Mouse (Mus musculus): ENCODE measurements around the gene Hist1h1t. TPM values are rescaled to one million over a fixed set of nuclear protein-coding genes. Genes with fewer than 3 reads are reported as not detected.
A peak's percentile ranks its signal among the peaks of the same experiment; 100 is the strongest.
"Not testable (repeated sequence)": the region's sequence is repeated elsewhere in the genome, so short reads cannot be mapped to it uniquely, and the experiment has no call there.

Gene Hist1h1t
- polyA plus RNA-seq, 1 experiment from 2014 or later, result not detected

- H3K4me3 ChIP-seq, result no peak overlapping the region
- no peak overlapping the region for H3K27ac ChIP-seq
- no peak overlapping the region for H3K9ac ChIP-seq
- peak; percentile 54; the same call in 1 of the 2 replicates for ATAC-seq (ENCODE audit: insufficient number of reproducible peaks, low FRiP score, low TSS enrichment, low read depth)
- H3K4me1 ChIP-seq, result peaks cover 14% of the 10 kb centered on the region
- no peaks in the 10 kb centered on the region for H3K27me3 ChIP-seq
- H3K9me3 ChIP-seq, result no peaks in the 10 kb centered on the region
- WGBS, result 34% methylated on average over 8 of the region's 8 CpGs
- no peaks in the 10 kb centered on the region for H3K36me3 ChIP-seq
- no peak overlapping the region for H3K4me2 ChIP-seq
These were observed 5.3 kb downstream of the Hist1h1t start for GRCm38 (mm10) chr13:23700786-23701520.

DNA sequence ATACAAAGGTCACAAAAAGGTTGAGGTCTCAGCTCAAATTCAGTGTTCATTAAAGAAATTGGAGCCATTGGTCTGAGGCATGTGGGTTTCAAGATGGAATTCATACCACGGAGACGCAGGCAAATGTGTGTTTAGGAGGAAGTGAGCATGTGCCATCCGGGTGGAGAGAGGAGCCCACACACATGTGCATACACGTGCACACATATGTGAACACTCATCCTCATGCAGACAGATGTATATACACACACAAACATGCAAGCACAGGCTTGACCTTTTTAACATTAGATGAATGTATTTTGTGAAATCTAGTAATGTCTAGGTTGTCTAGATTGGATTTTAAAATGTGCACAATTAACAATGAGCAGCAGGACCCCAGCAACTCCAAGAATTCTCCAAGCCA is 6.6 kb downstream of the Hist1h1t start:
- WGBS, result 72% methylated on average over 4 of the region's 4 CpGs

GRCm38 (mm10) chr13:23702801-23703200 is 7.2 kb downstream of the Hist1h1t start:
- H3K4me3 ChIP-seq; ATAC-seq (ENCODE audit: insufficient number of reproducible peaks, low FRiP score, low TSS enrichment, low read depth); H3K27ac ChIP-seq; H3K27me3 ChIP-seq; H3K36me3 ChIP-seq; H3K4me1 ChIP-seq; H3K4me2 ChIP-seq; H3K9me3 ChIP-seq; H3K9ac ChIP-seq: not testable (repeated sequence)
- 81% methylated on average over 2 of the region's 2 CpGs for WGBS

More for the DNA sequence above, 6.6 kb downstream of the Hist1h1t start:
- ATAC-seq (ENCODE audit: insufficient number of reproducible peaks, low FRiP score, low TSS enrichment, low read depth), result no peak
- Histone ChIP-seq H3K27me3 (no peaks in the 10 kb centered on the region), H3K27ac (no peak overlapping the region), H3K4me2 (no peak overlapping the region), H3K9ac (no peak overlapping the region), H3K4me1 (peaks cover 12% of the 10 kb centered on the region), H3K9me3 (no peaks in the 10 kb centered on the region), H3K4me3 (no peak overlapping the region), H3K36me3 (no peaks in the 10 kb centered on the region)

- Histone ChIP-seq H3K36me3 (no peaks in the 10 kb centered on the region), H3K4me3 (no peak overlapping the region), H3K27ac (no peak overlapping the region), H3K9me3 (no peaks in the 10 kb centered on the region), H3K4me2 (no peak overlapping the region), H3K4me1 (0 out of 2 replicates have a peak, but pooled peaks cover 7% of the 10 kb centered on the region), H3K27me3 (no peaks in the 10 kb centered on the region), H3K9ac (no peak overlapping the region)
- ATAC-seq (ENCODE audit: insufficient number of reproducible peaks, low FRiP score, low TSS enrichment, low read depth), result no peak
- WGBS, result 92% methylated on average over 7 of the region's 7 CpGs
These were observed 10.2 kb downstream of the Hist1h1t start for GRCm38 (mm10) chr13:23705751-23706356.

- ATAC-seq (ENCODE audit: insufficient number of reproducible peaks, low FRiP score, low TSS enrichment, low read depth), result no peak
- Histone ChIP-seq H3K36me3 (no peaks in the 10 kb centered on the region), H3K4me1 (0 out of 2 replicates have a peak, but pooled peaks cover 7% of the 10 kb centered on the region), H3K4me3 (no peak overlapping the region), H3K27me3 (no peaks in the 10 kb centered on the region), H3K9ac (no peak overlapping the region), H3K9me3 (no peaks in the 10 kb centered on the region), H3K27ac (no peak overlapping the region), H3K4me2 (no peak overlapping the region)
- WGBS, result 94% methylated on average over 12 of the region's 12 CpGs
These were observed 11.2 kb downstream of the Hist1h1t start for GRCm38 (mm10) chr13:23706771-23707170.

DNA sequence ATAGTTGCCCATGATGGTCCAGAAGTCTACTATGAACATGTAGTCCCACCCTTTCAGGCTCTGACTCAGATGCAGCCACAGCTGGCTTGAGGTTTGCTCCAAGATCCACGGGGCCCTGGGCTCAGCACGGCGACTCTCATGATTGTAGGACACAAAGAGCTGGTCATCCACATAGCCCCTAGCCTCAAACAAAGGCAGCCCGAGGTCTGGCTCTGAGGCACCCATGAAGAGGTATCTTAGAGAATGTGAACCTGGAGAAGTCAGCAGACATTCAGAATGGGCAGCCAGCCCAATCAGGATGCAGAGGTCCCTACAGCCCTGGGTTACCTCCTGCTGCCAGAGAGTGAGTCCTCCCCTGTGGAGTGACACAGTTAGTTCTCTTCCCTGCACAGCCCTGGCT is 12.4 kb downstream of the Hist1h1t start:
- no peaks in the 10 kb centered on the region for H3K9me3 ChIP-seq
- H3K9ac ChIP-seq, result no peak overlapping the region
- no peak overlapping the region for H3K4me3 ChIP-seq
- no peak overlapping the region for H3K4me2 ChIP-seq
- no peaks in the 10 kb centered on the region for H3K27me3 ChIP-seq
- 93% methylated on average over 4 of the region's 4 CpGs for WGBS
- H3K27ac ChIP-seq, result no peak overlapping the region
- no peaks in the 10 kb centered on the region for H3K36me3 ChIP-seq
- 0 out of 2 replicates have a peak, but pooled peaks cover 7% of the 10 kb centered on the region for H3K4me1 ChIP-seq
- no peak for ATAC-seq (ENCODE audit: insufficient number of reproducible peaks, low FRiP score, low TSS enrichment, low read depth)

DNA sequence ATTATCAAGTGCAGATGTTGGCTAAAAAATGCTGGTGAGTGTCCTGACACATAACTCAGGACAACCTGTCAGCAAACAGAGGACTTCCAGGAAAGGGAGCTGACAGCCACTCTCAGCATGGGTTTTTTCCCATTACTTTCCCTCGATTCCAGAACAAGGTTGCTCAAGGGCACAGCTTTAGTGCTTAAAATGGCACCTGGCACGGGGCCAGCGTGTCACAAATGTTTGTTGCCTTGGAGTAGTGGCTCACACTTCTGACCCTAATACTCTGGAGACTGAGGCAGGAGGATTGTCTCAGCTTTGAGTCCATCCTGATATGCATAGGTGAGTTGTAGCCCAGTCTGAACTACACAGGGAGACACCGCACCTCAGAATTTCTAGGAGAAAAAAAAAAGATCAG is 13.0 kb downstream of the Hist1h1t start:
- H3K4me1 ChIP-seq, result 0 out of 2 replicates have a peak, but pooled peaks cover 7% of the 10 kb centered on the region
- ATAC-seq (ENCODE audit: insufficient number of reproducible peaks, low FRiP score, low TSS enrichment, low read depth), result no peak
- H3K4me2 ChIP-seq, result no peak overlapping the region
- WGBS, result 57% methylated on average over 4 of the region's 4 CpGs
- H3K27ac ChIP-seq, result no peak overlapping the region
- H3K4me3 ChIP-seq, result no peak overlapping the region
- H3K27me3 ChIP-seq, result no peaks in the 10 kb centered on the region
- no peaks in the 10 kb centered on the region for H3K9me3 ChIP-seq
- H3K9ac ChIP-seq, result no peak overlapping the region
- no peaks in the 10 kb centered on the region for H3K36me3 ChIP-seq

DNA sequence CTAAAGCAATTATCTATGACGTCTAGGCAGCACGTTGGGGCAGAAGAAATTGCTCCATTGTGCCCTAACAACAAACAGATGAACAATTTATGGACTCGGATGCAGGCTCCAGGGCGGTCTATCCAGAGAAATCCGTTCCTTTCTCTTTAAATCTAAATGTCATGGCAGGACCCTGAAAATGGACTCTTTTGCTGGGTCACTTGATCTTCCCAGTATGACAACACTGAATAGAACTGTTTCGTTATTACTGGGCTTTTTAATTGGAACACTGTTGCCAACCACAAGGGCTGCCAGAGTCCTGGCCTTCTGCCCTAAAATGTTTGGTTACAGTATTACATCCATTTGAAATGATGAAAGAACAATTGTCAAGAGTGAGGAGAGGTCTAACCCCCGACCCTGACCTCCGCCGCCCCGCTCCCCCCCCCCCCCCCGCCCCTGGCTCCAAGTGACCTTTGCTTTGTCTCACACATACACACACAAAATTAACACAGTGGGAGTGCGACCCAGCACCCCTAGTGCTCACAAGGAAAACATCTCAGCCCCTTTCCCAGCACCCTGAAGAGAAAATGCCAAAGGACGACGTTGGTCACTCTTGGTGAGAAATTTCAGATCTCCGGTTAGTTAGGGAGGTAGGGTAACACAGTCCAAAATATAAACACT is 14.2 kb downstream of the Hist1h1t start:
- Histone ChIP-seq H3K36me3 (no peaks in the 10 kb centered on the region), H3K4me3 (peak overlapping the region; percentile 47), H3K9ac (peak overlapping the region; percentile 36; the same call in 1 of the 2 replicates), H3K27ac (no peak overlapping the region), H3K4me2 (peak overlapping the region; percentile 74), H3K27me3 (no peaks in the 10 kb centered on the region), H3K4me1 (0 out of 2 replicates have a peak, but pooled peaks cover 7% of the 10 kb centered on the region), H3K9me3 (no peaks in the 10 kb centered on the region)
- 18% methylated on average over 15 of the region's 15 CpGs for WGBS
- ATAC-seq (ENCODE audit: insufficient number of reproducible peaks, low FRiP score, low TSS enrichment, low read depth), result no peak

GRCm38 (mm10) chr13:23710374-23711089 is 14.9 kb downstream of the Hist1h1t start, which contains the start of gene Hfe:
Gene Hfe, minus strand, starts transcription at chr13:23710854.
- peak within 1 kb of the TSS; percentile 47 for H3K4me3 ChIP-seq
- peak within 1 kb of the TSS; percentile 74 for H3K4me2 ChIP-seq
- no peaks in the 10 kb centered on the region for H3K36me3 ChIP-seq
- H3K9ac ChIP-seq, result peak within 1 kb of the TSS; percentile 36; the same call in 1 of the 2 replicates
- no peak within 1 kb of the TSS for H3K27ac ChIP-seq
- H3K27me3 ChIP-seq, result no peaks in the 10 kb centered on the region
- no peaks in the 10 kb centered on the region for H3K9me3 ChIP-seq
- no peak for ATAC-seq (ENCODE audit: insufficient number of reproducible peaks, low FRiP score, low TSS enrichment, low read depth)
- WGBS, result 2% methylated on average over 17 of the region's 17 CpGs
- H3K4me1 ChIP-seq, result 0 out of 2 replicates have a peak, but pooled peaks cover 7% of the 10 kb centered on the region

- H3K4me3 ChIP-seq, result no peak overlapping the region
- no peak overlapping the region for H3K4me2 ChIP-seq
- H3K4me1 ChIP-seq, result no peaks in the 10 kb centered on the region
- no peak for ATAC-seq (ENCODE audit: insufficient number of reproducible peaks, low FRiP score, low TSS enrichment, low read depth)
- H3K9me3 ChIP-seq, result no peaks in the 10 kb centered on the region
- 88% methylated on average over 5 of the region's 5 CpGs for WGBS
- no peaks in the 10 kb centered on the region for H3K27me3 ChIP-seq
- no peaks in the 10 kb centered on the region for H3K36me3 ChIP-seq
- no peak overlapping the region for H3K27ac ChIP-seq
- H3K9ac ChIP-seq, result no peak overlapping the region
These were observed 20.8 kb downstream of the Hist1h1t start for GRCm38 (mm10) chr13:23716261-23717042.

- Histone ChIP-seq H3K27ac (no peak overlapping the region), H3K27me3 (no peaks in the 10 kb centered on the region), H3K36me3 (no peaks in the 10 kb centered on the region), H3K9me3 (no peaks in the 10 kb centered on the region), H3K4me1 (no peaks in the 10 kb centered on the region), H3K9ac (no peak overlapping the region), H3K4me2 (no peak overlapping the region), H3K4me3 (no peak overlapping the region)
- WGBS, result 52% methylated on average over 11 of the region's 11 CpGs
- no peak for ATAC-seq (ENCODE audit: insufficient number of reproducible peaks, low FRiP score, low TSS enrichment, low read depth)
These were observed 21.6 kb downstream of the Hist1h1t start for GRCm38 (mm10) chr13:23717176-23717575.

Measured in limb, embryonic 15.5 days (tissue).